Mouse (Mus musculus): ENCODE measurements around the gene Rnf157. TPM values are rescaled to one million over a fixed set of nuclear protein-coding genes. Genes with fewer than 3 reads are reported as not detected.
"Not testable (repeated sequence)": the region's sequence is repeated elsewhere in the genome, so short reads cannot be mapped to it uniquely, and the experiment has no call there.

Rnf157 gene
- polyA plus RNA-seq, 1 experiment from 2014 or later, result 18.1 TPM

DNA sequence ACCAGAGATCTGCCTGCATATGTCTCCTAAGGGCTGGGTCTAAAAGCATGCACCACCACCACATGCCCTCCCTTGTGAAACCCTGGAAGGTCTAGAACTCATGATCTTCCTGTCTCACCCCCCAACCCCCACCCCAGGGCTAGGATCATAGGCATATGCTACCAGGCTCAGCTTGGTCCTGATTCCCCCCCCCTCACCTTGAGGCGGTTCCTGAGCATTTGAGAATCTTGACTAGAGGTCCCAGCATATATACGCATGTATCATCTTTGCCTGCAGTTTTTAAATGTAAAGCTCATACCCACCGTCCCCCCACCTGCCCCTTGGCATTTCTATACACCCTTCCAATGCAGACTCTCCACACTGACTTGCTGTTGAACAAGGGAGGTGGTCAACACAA lies 15.9 kb downstream of the Rnf157 start:
- no peak overlapping the region for H3K4me2 ChIP-seq
- DNase-seq (ENCODE audit: low spot score, missing footprints), result peak; percentile 66
- no peaks in the 10 kb centered on the region for H3K4me1 ChIP-seq (ENCODE audit: control insufficient read depth, insufficient read depth, low read length)
- H3K4me3 ChIP-seq (ENCODE audit: low read depth, low read length), result no peak overlapping the region
- no peak for ATAC-seq (ENCODE audit: low FRiP score)
- no peaks in the 10 kb centered on the region for H3K9me3 ChIP-seq (ENCODE audit: control insufficient read depth, low read length)
- no peak overlapping the region for H3K27ac ChIP-seq (ENCODE audit: low read depth, low read length)
- no peaks in the 10 kb centered on the region for H3K27me3 ChIP-seq (ENCODE audit: control insufficient read depth, insufficient read depth, low read length)
- no peaks in the 10 kb centered on the region for H3K36me3 ChIP-seq (ENCODE audit: control insufficient read depth, insufficient read depth, low read length)
- no peak overlapping the region for H3K9ac ChIP-seq (ENCODE audit: low read length)
- WGBS, result 95% methylated on average over 3 of the region's 3 CpGs

DNA sequence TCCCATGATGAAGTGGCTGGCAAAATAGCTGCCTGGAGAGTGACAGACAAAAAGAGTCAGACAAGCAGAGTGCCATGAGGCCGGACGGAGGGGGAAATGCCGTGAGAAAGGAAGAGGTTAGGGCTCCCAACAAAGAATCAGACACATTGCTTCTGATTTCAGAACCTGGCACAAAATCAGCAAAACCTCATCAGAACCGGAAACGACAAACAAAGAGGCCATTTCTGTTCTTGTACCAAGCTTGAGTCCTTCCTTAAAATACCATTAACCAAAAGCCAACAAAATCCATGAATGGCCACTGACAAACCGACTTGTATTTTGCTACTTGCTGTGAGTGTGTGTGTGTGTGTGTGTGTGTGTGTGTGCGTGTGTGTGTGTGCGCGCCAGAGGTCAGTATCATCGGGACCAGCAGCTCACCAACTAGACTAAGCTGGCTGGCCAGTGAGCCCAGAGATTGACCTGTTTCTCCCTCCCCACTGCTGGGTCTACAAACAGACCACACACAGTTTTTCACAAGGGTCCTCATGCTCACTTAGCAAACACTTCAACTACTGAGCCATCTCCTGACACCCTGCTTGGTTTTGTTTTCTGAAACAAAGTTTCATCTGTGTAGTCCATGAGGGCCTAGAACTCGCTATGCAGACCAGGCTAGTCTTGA lies 16.4 kb downstream of the Rnf157 start:
- 89% methylated on average over 11 of the region's 11 CpGs for WGBS
- Histone ChIP-seq H3K36me3 (ENCODE audit: control insufficient read depth, insufficient read depth, low read length) (no peaks in the 10 kb centered on the region), H3K27ac (ENCODE audit: low read depth, low read length) (no peak overlapping the region), H3K4me2 (no peak overlapping the region), H3K27me3 (ENCODE audit: control insufficient read depth, insufficient read depth, low read length) (no peaks in the 10 kb centered on the region), H3K9ac (ENCODE audit: low read length) (no peak overlapping the region), H3K4me3 (ENCODE audit: low read depth, low read length) (no peak overlapping the region), H3K4me1 (ENCODE audit: control insufficient read depth, insufficient read depth, low read length) (no peaks in the 10 kb centered on the region), H3K9me3 (ENCODE audit: control insufficient read depth, low read length) (no peaks in the 10 kb centered on the region)
- DNase-seq (ENCODE audit: low spot score, missing footprints) (peak; percentile 51), ATAC-seq (ENCODE audit: low FRiP score) (no peak)

DNA sequence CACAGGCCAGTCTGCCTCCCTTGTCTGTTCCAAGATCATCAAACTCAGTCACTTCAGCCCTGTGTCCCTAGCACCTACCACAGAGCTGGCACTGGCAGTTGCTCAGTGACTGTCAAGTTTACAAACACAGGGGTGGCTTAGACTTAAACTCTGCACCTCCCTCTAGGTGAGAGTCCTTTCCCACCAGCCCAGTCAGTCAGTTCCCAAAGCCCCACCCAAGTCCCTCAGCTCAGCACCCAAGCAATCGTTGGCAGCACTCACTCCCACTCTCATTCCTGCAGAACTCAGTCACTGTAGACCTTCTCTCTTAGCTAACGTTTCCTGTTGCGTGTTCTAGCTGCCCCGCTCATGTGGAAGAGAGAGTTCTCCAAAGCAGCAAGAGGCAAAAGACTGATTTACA lies 18.1 kb downstream of the Rnf157 start:
- H3K27ac ChIP-seq (ENCODE audit: low read depth, low read length), result no peak overlapping the region
- no peaks in the 10 kb centered on the region for H3K27me3 ChIP-seq (ENCODE audit: control insufficient read depth, insufficient read depth, low read length)
- H3K4me1 ChIP-seq (ENCODE audit: control insufficient read depth, insufficient read depth, low read length), result no peaks in the 10 kb centered on the region
- no peak overlapping the region for H3K4me2 ChIP-seq
- 90% methylated on average over 4 of the region's 4 CpGs for WGBS
- no peaks in the 10 kb centered on the region for H3K9me3 ChIP-seq (ENCODE audit: control insufficient read depth, low read length)
- peak; percentile 31 for DNase-seq (ENCODE audit: low spot score, missing footprints)
- H3K9ac ChIP-seq (ENCODE audit: low read length), result no peak overlapping the region
- ATAC-seq (ENCODE audit: low FRiP score), result no peak
- no peaks in the 10 kb centered on the region for H3K36me3 ChIP-seq (ENCODE audit: control insufficient read depth, insufficient read depth, low read length)
- H3K4me3 ChIP-seq (ENCODE audit: low read depth, low read length), result no peak overlapping the region

DNA sequence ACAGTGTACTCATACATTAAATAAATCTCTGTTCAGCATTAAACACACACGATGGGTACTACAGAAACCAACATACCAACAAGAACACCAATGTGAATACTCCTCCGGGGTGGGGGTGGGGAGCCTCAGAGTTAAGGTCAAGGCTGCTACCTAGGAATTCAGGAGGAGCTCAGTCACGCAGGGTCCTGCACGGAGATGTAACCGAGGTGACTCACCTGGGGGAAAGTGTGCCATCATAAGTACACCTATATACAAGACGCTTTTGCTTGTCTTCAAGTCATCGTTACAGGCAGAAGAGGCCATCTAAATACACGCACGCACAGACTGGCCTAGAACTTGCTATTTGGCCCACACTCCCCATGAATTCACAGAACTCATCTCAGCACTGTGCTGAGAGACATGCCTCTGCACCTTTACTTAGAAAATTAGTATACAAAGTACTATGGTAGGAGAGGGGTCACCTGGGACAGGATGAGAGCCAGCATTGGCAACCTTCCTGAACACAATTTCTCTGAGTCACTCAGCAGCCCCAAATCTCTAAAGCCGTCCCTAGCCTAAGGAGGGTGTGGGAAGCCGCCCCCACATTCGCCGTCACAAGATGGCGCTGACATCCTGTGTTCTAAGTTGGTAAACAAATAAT lies 23.9 kb downstream of the Rnf157 start:
- H3K4me2 ChIP-seq, result no peak overlapping the region
- peaks cover 12% of the 10 kb centered on the region for H3K4me1 ChIP-seq (ENCODE audit: control insufficient read depth, insufficient read depth, low read length)
- no peak overlapping the region for H3K9ac ChIP-seq (ENCODE audit: low read length)
- no peak overlapping the region for H3K27ac ChIP-seq (ENCODE audit: low read depth, low read length)
- H3K36me3 ChIP-seq (ENCODE audit: control insufficient read depth, insufficient read depth, low read length), result no peaks in the 10 kb centered on the region
- 68% methylated on average over 14 of the region's 14 CpGs for WGBS
- no peaks in the 10 kb centered on the region for H3K9me3 ChIP-seq (ENCODE audit: control insufficient read depth, low read length)
- H3K27me3 ChIP-seq (ENCODE audit: control insufficient read depth, insufficient read depth, low read length), result no peaks in the 10 kb centered on the region
- DNase-seq (ENCODE audit: low spot score, missing footprints) (no peak), ATAC-seq (ENCODE audit: low FRiP score) (no peak)
- H3K4me3 ChIP-seq (ENCODE audit: low read depth, low read length), result no peak overlapping the region

DNA sequence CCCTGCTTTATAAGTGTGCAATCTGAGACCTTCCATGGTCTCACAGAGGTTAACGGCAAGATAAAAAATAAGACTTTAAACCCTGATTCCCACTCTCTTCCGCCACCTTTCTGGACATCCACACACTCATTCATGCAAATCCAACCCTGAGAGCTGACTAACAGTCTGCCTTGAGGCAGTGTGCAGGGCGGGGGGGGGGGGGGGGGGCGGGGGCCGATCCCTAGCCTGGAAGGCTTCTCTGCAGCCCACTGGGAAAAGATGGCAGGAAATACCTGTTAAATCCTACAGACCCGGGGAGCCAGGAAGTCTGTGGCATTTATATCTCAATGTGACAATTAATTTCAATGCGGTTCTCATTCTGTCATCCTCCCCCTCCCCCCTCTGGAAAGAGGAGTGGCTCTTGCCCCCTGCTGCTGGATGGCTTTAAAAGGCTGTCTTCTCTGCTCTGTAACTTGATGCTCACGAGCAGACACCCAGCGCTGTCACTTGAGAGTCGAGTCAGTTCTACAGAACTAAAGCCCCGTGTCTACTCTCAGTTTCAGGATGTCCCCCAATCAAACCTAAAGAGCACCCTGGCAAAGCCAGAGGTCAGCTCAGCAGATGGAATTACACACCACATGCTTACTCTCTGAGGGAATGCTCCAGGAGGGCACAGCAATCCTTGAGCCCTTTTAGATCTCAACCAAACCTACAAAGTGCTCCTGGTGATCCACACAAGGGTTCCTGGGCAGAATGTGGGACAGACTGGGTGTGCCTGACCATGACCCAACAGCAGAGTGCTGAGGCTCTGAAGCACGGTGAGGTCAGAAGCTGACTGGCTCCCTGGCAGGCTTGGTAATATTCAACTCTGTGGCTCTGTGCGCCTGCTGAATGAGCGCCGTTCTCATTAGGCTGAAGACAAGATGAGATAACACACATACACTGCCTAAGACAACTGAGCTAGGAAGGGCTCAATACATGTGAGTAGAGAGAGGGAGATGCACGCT lies 25.5 kb downstream of the Rnf157 start:
- no peak overlapping the region for H3K4me3 ChIP-seq (ENCODE audit: low read depth, low read length)
- no peaks in the 10 kb centered on the region for H3K9me3 ChIP-seq (ENCODE audit: control insufficient read depth, low read length)
- peak overlapping the region; percentile 22; the same call in 1 of the 2 replicates for H3K27ac ChIP-seq (ENCODE audit: low read depth, low read length)
- ATAC-seq (ENCODE audit: low FRiP score), result no peak
- no peaks in the 10 kb centered on the region for H3K27me3 ChIP-seq (ENCODE audit: control insufficient read depth, insufficient read depth, low read length)
- H3K4me1 ChIP-seq (ENCODE audit: control insufficient read depth, insufficient read depth, low read length), result peaks cover 12% of the 10 kb centered on the region
- 25% methylated on average over 13 of the region's 16 CpGs for WGBS
- H3K4me2 ChIP-seq, result peak overlapping the region; percentile 27
- no peak for DNase-seq (ENCODE audit: low spot score, missing footprints)
- no peaks in the 10 kb centered on the region for H3K36me3 ChIP-seq (ENCODE audit: control insufficient read depth, insufficient read depth, low read length)
- no peak overlapping the region; the same call in 1 of the 2 replicates for H3K9ac ChIP-seq (ENCODE audit: low read length)

DNA sequence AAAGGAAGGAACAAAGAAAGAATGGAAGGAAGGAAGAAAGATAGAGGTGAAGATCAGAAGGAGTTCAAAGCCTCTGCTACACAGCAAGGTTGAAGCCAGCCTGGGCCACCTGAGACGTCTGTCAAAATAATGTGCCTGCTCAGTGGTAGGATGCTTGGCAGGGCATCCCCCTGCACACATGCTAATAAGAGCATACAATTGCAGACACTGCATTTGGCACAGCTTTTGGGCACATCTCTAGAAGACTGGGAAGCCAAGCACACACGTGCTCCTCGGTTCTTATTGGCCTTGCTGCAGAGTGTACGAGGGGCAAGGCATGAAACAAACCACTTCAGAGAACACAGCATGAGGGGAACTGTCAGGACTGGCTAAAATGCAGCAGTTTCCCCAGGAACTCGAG lies 26.8 kb downstream of the Rnf157 start:
- 57% methylated on average over 5 of the region's 5 CpGs for WGBS
- H3K4me3 ChIP-seq (ENCODE audit: low read depth, low read length), result no peak overlapping the region
- DNase-seq (ENCODE audit: low spot score, missing footprints) (no peak), ATAC-seq (ENCODE audit: low FRiP score) (no peak)
- no peak overlapping the region for H3K27ac ChIP-seq (ENCODE audit: low read depth, low read length)
- H3K9ac ChIP-seq (ENCODE audit: low read length), result no peak overlapping the region
- H3K9me3 ChIP-seq (ENCODE audit: control insufficient read depth, low read length), result no peaks in the 10 kb centered on the region
- no peaks in the 10 kb centered on the region for H3K27me3 ChIP-seq (ENCODE audit: control insufficient read depth, insufficient read depth, low read length)
- peaks cover 12% of the 10 kb centered on the region for H3K4me1 ChIP-seq (ENCODE audit: control insufficient read depth, insufficient read depth, low read length)
- H3K36me3 ChIP-seq (ENCODE audit: control insufficient read depth, insufficient read depth, low read length), result no peaks in the 10 kb centered on the region
- H3K4me2 ChIP-seq, result no peak overlapping the region

DNA sequence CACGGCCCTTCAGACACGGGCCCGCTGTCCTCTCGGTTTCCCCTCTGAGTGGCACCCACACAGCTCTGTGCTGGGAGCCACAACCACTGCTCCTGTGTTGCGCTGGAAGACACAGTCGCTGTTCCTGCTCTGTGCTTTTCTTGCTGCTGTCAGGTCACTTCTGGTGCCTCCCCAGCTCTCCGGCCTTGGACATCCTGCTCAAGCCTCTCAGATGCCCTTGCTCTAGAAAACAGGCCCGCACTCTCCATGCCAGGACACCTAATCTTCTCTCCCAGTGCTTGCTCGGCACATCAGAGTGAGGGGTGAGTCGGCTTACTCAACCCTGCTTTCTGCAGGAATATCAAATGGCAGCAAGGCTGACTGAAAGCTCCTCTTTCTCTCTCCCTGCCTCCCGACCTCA lies 28.7 kb downstream of the Rnf157 start:
- no peak for ATAC-seq (ENCODE audit: low FRiP score)
- H3K9me3 ChIP-seq (ENCODE audit: control insufficient read depth, low read length), result no peaks in the 10 kb centered on the region
- H3K36me3 ChIP-seq (ENCODE audit: control insufficient read depth, insufficient read depth, low read length), result no peaks in the 10 kb centered on the region
- WGBS, result 87% methylated on average over 11 of the region's 11 CpGs
- peaks cover 12% of the 10 kb centered on the region for H3K4me1 ChIP-seq (ENCODE audit: control insufficient read depth, insufficient read depth, low read length)
- H3K4me2 ChIP-seq, result no peak overlapping the region
- no peaks in the 10 kb centered on the region for H3K27me3 ChIP-seq (ENCODE audit: control insufficient read depth, insufficient read depth, low read length)
- no peak overlapping the region for H3K4me3 ChIP-seq (ENCODE audit: low read depth, low read length)
- no peak for DNase-seq (ENCODE audit: low spot score, missing footprints)
- no peak overlapping the region for H3K27ac ChIP-seq (ENCODE audit: low read depth, low read length)
- H3K9ac ChIP-seq (ENCODE audit: low read length), result no peak overlapping the region

DNA sequence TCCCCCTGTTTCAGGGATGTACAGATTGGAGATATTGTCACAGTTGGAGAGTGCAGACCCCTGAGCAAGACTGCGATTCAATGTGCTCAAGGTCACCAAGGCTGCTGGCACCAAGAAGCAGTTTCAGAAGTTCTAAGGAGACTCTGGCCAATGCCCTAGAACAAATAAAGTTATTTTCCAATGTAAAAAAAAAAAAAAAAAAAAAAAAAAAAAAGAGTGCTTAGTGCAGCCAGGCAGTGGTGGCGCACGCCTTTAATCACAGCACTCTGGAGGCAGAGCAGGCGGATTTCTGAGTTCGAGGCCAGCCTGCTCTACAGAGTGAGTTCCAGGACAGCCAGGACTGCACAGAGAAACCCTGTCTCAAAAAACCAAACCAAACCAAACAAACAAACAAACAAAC lies 29.8 kb downstream of the Rnf157 start:
- not testable (repeated sequence) for H3K27ac ChIP-seq (ENCODE audit: low read depth, low read length); H3K4me2 ChIP-seq; DNase-seq (ENCODE audit: low spot score, missing footprints); ATAC-seq (ENCODE audit: low FRiP score); H3K36me3 ChIP-seq (ENCODE audit: control insufficient read depth, insufficient read depth, low read length); H3K4me3 ChIP-seq (ENCODE audit: low read depth, low read length); H3K9me3 ChIP-seq (ENCODE audit: control insufficient read depth, low read length); H3K9ac ChIP-seq (ENCODE audit: low read length); H3K27me3 ChIP-seq (ENCODE audit: control insufficient read depth, insufficient read depth, low read length)
- 89% methylated on average over 5 of the region's 5 CpGs for WGBS
- H3K4me1 ChIP-seq (ENCODE audit: control insufficient read depth, insufficient read depth, low read length), result peaks cover 12% of the 10 kb centered on the region

DNA sequence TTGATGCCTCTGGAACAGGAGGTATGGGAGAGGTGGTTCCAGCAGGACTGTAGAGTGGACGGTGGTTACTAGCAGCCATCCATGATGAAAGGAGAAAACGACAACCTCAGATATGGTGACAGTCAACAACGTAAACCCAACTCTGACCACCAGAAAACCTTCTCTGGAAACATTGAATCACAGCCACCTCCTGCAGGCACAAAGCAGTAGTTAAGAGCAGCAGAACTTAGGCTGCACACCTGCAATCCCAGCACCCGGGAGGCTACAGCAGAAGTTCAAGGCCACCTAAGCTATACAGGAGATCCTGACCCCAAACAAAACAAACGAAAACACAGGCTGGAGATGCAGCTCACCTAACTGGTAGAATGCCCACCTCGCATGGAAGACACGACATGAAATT lies 32.1 kb downstream of the Rnf157 start:
- no peak overlapping the region for H3K27ac ChIP-seq (ENCODE audit: low read depth, low read length)
- no peak overlapping the region for H3K4me3 ChIP-seq (ENCODE audit: low read depth, low read length)
- no peaks in the 10 kb centered on the region for H3K9me3 ChIP-seq (ENCODE audit: control insufficient read depth, low read length)
- H3K27me3 ChIP-seq (ENCODE audit: control insufficient read depth, insufficient read depth, low read length), result no peaks in the 10 kb centered on the region
- ATAC-seq (ENCODE audit: low FRiP score), result no peak
- no peak for DNase-seq (ENCODE audit: low spot score, missing footprints)
- no peak overlapping the region for H3K4me2 ChIP-seq
- WGBS, result 91% methylated on average over 7 of the region's 7 CpGs
- H3K36me3 ChIP-seq (ENCODE audit: control insufficient read depth, insufficient read depth, low read length), result no peaks in the 10 kb centered on the region
- no peak overlapping the region for H3K9ac ChIP-seq (ENCODE audit: low read length)
- no peaks in the 10 kb centered on the region for H3K4me1 ChIP-seq (ENCODE audit: control insufficient read depth, insufficient read depth, low read length)
